In the genomic region with DNA sequence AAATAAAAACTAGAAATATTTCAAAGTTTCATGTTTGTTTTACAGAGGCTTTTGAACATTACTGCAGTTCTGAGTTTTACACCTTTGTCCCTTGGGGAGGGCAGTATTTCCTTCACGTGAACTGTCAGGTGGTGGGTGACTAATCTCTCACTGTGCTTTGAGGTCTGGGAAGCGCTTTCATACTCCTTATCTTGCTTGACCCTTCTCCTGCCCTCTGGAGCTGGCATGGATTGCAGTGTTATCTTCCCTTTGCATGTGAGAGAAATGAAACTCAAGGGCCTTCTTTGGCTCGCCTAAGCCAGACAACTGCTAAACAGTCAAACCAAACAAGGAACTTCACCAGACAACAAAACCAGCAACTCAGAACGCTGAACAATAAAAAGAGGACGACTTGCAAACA, we compare ENCODE assay signal across 15 mouse cellular contexts.
DNase-seq lines count a peak whose midpoint lies in the region; ATAC-seq lines count a peak whose summit lies in the region.
"Had no signal": no experiment of that assay in that cellular context is flagged by ENCODE, and none has a peak within 500 bp of the region (broad histone marks: within the 10 kb centered on the region; RNA-seq: fewer than 3 reads in every experiment).

No protein-coding gene starts in this region.

- H3K9ac ChIP-seq in liver, embryonic 12.5 days: no peak overlapping the region
- no peak overlapping the region for H3K9ac ChIP-seq in midbrain, embryonic 13.5 days (replicated peaks)
- H3K9ac ChIP-seq: embryonic facial prominence, embryonic 12.5 days; hindbrain, embryonic 12.5 days; lung, embryonic 14.5 days; neural tube, embryonic 13.5 days had no signal

- H3K4me1 ChIP-seq in liver, embryonic 12.5 days: peaks cover 3% of the 10 kb centered on the region; the same call in 1 of the 2 replicates
- no peaks in the 10 kb centered on the region for H3K4me1 ChIP-seq in midbrain, embryonic 13.5 days (replicated peaks)
- H3K4me1 ChIP-seq: embryonic facial prominence, embryonic 12.5 days; hindbrain, embryonic 12.5 days; neural tube, embryonic 13.5 days had no signal

- H3K9me3 ChIP-seq in liver, embryonic 12.5 days (replicated peaks): no peaks in the 10 kb centered on the region
- no peaks in the 10 kb centered on the region for H3K9me3 ChIP-seq in midbrain, embryonic 13.5 days
- H3K9me3 ChIP-seq: embryonic facial prominence, embryonic 12.5 days; hindbrain, embryonic 12.5 days; neural tube, embryonic 13.5 days had no signal

- no peaks in the 10 kb centered on the region for H3K36me3 ChIP-seq in liver, embryonic 12.5 days
- no peaks in the 10 kb centered on the region for H3K36me3 ChIP-seq in midbrain, embryonic 13.5 days
- H3K36me3 ChIP-seq: embryonic facial prominence, embryonic 12.5 days; hindbrain, embryonic 12.5 days; neural tube, embryonic 13.5 days had no signal

- WGBS in liver, embryonic 12.5 days (ENCODE audit: insufficient replicate concordance): 11% methylated on average over 5 of the region's 5 CpGs
- 76% methylated on average over 5 of the region's 5 CpGs for WGBS in midbrain, embryonic 13.5 days

- no peak overlapping the region for H3K27ac ChIP-seq in liver, embryonic 12.5 days
- H3K27ac ChIP-seq in midbrain, embryonic 13.5 days: no peak overlapping the region
- H3K27ac ChIP-seq: embryonic facial prominence, embryonic 12.5 days; hindbrain, embryonic 12.5 days; neural tube, embryonic 13.5 days had no signal

- ATAC-seq in liver, embryonic 12.5 days: peak; percentile 49; the same call in 1 of the 2 replicates
- no peak for ATAC-seq in midbrain, embryonic 13.5 days
- ATAC-seq in CD4-positive, CD25-positive, alpha-beta regulatory T cell, adult 4 months: no peak
- ATAC-seq: midbrain, embryonic 16.5 days had no signal

- no peaks in the 10 kb centered on the region for H3K27me3 ChIP-seq in liver, embryonic 12.5 days (replicated peaks)
- H3K27me3 ChIP-seq in midbrain, embryonic 13.5 days: no peaks in the 10 kb centered on the region
- H3K27me3 ChIP-seq: embryonic facial prominence, embryonic 12.5 days; hindbrain, embryonic 12.5 days; neural tube, embryonic 13.5 days had no signal

- H3K4me2 ChIP-seq in liver, embryonic 12.5 days: no peak overlapping the region
- no peak overlapping the region for H3K4me2 ChIP-seq in midbrain, embryonic 13.5 days (replicated peaks)
- H3K4me2 ChIP-seq: embryonic facial prominence, embryonic 12.5 days; hindbrain, embryonic 12.5 days; lung, embryonic 14.5 days; neural tube, embryonic 13.5 days had no signal

- peak; percentile 2 for DNase-seq in adrenal gland, postnatal 10 days
- DNase-seq in adrenal gland, adult 18-20 months (ENCODE audit: low spot score in 2 of 2): no peak
- peak; percentile 27 for DNase-seq in ovary, adult 18-20 months (ENCODE audit: low spot score)
- no peak for DNase-seq in ovary, postnatal 36 days (ENCODE audit: low spot score)
- DNase-seq in cerebellum, adult 9-11 months: no peak
- DNase-seq: cerebellum, postnatal 10 days; lung, embryonic 14.5 days; right cerebral cortex, adult 18-20 months had no signal

- no peak overlapping the region for H3K4me3 ChIP-seq in liver, embryonic 12.5 days
- no peak overlapping the region for H3K4me3 ChIP-seq in midbrain, embryonic 13.5 days (replicated peaks)
- H3K4me3 ChIP-seq: embryonic facial prominence, embryonic 12.5 days; hindbrain, embryonic 12.5 days; neural tube, embryonic 13.5 days had no signal

Comparison
In these comparisons a context has a peak if more than half of its experiments do, and no peak if none do; other contexts are left out.
1. DNase-seq: peak in adrenal gland, postnatal 10 days (single experiment) and ovary, adult 18-20 months (single experiment); none in adrenal gland, adult 18-20 months (0 of 2), ovary, postnatal 36 days (single experiment) and cerebellum, adult 9-11 months (single experiment).